8 mouse cellular contexts compared by ENCODE assay signal in genomic region chr8:3676993-3677579, GRCm38 (mm10). TPM values are rescaled to one million over a fixed set of nuclear protein-coding genes. Genes with fewer than 3 reads are reported as not detected.
DNase-seq lines count a peak whose midpoint lies in the region; ATAC-seq and TF ChIP-seq lines count a peak whose summit lies in the region.

No protein-coding gene starts in this region.

- ATAC-seq in heart, embryonic 13.5 days (ENCODE audit: extremely low read depth, insufficient number of reproducible peaks, low FRiP score, low TSS enrichment) = no peak

- no peak for TF ChIP-seq CTCF in kidney, adult 2 months (conservative IDR thresholded peaks at IDR 0.05; ENCODE audit: insufficient read depth, insufficient read length, low read depth, low read length)
- no peak for TF ChIP-seq CTCF in brain, embryonic 14.5 days (IDR thresholded peaks at IDR 0.05; ENCODE audit: borderline replicate concordance, extremely low read depth, insufficient read depth, insufficient read length)

- peaks cover 26% of the 10 kb centered on the region for H3K79me2 ChIP-seq in myocyte (ENCODE audit: control insufficient read depth, insufficient read depth)

- H3K36me3 ChIP-seq in kidney, adult 2 months (ENCODE audit: control insufficient read depth, insufficient read depth, low read length) = no peaks in the 10 kb centered on the region
- H3K36me3 ChIP-seq in heart, embryonic 13.5 days = peaks cover 34% of the 10 kb centered on the region
- peaks cover 12% of the 10 kb centered on the region for H3K36me3 ChIP-seq in myocyte (ENCODE audit: control insufficient read depth, insufficient read depth)

- no peak for TF ChIP-seq POLR2A in kidney, adult 2 months (IDR thresholded peaks at IDR 0.05; ENCODE audit: low read depth, low read length)
- no peak for TF ChIP-seq POLR2A in brain, embryonic 14.5 days (IDR thresholded peaks at IDR 0.05; ENCODE audit: borderline replicate concordance, extremely low read depth, insufficient read depth, insufficient read length, poor library complexity, severe bottlenecking)
- no peak for TF ChIP-seq POLR2A in myocyte (IDR thresholded peaks at IDR 0.05; ENCODE audit: insufficient read length, low read depth)

- H3K9ac ChIP-seq in heart, embryonic 13.5 days = peak overlapping the region; percentile 99

- peak overlapping the region; percentile 91 for H3K4me2 ChIP-seq in heart, embryonic 13.5 days
- peak overlapping the region; percentile 78 for H3K4me2 ChIP-seq in myocyte (ENCODE audit: low read depth)

- peak overlapping the region; percentile 84 for H3K27ac ChIP-seq in kidney, adult 2 months (ENCODE audit: insufficient read depth, low read depth, low read length)
- peak overlapping the region; percentile 95 for H3K27ac ChIP-seq in heart, embryonic 13.5 days (replicated peaks)

- H3K9me3 ChIP-seq in heart, embryonic 13.5 days = no peaks in the 10 kb centered on the region

- H3ac ChIP-seq in myocyte (ENCODE audit: control insufficient read depth, insufficient read length) = peak overlapping the region; percentile 15

- H3K27me3 ChIP-seq in kidney, adult 2 months (replicated peaks; ENCODE audit: control insufficient read depth, insufficient read depth, low read length) = no peaks in the 10 kb centered on the region
- H3K27me3 ChIP-seq in heart, embryonic 13.5 days (replicated peaks) = no peaks in the 10 kb centered on the region
- H3K27me3 ChIP-seq in myocyte (ENCODE audit: control insufficient read depth, insufficient read depth, insufficient read length) = no peaks in the 10 kb centered on the region

- 2% methylated on average over 15 of the region's 15 CpGs for WGBS in kidney, adult 2 months
- 6% methylated on average over 15 of the region's 15 CpGs for WGBS in heart, embryonic 13.5 days

- H3K4me3 ChIP-seq in kidney, adult 2 months (ENCODE audit: insufficient read depth, low read depth, low read length) = peak overlapping the region; percentile 89
- peak overlapping the region; percentile 97 for H3K4me3 ChIP-seq in heart, embryonic 13.5 days
- H3K4me3 ChIP-seq in myocyte = peak overlapping the region; percentile 83

- DNase-seq in kidney, adult 2 months = peak; percentile 34
- DNase-seq in kidney, postnatal 10 days = no peak
- DNase-seq in brain, embryonic 14.5 days (ENCODE audit: low read depth) = peak; percentile 11
- DNase-seq in liver = peak; percentile 20
- DNase-seq in B cell, adult 2 months = no peak
- no peak for DNase-seq in urinary bladder, adult 18-20 months (ENCODE audit: low spot score in 2 of 2)

- H3K4me1 ChIP-seq in kidney, adult 2 months (ENCODE audit: control insufficient read depth, insufficient read depth, low read length) = peaks cover 7% of the 10 kb centered on the region; the same call in 1 of the 2 replicates
- H3K4me1 ChIP-seq in heart, embryonic 13.5 days = peaks cover 17% of the 10 kb centered on the region

TF ChIP-seq in myocyte, 11 proteins besides CTCF, POLR2A, EP300 and RAD21:
- TF ChIP-seq MYOD1 (IDR thresholded peaks at IDR 0.05; ENCODE audit: control insufficient read depth in 1 of 3, insufficient read length in 2 of 3, low read depth in 2 of 3) (no peak), SRF (IDR thresholded peaks at IDR 0.05; ENCODE audit: control insufficient read depth, insufficient read length, low read depth) (no peak), E2F4 (IDR thresholded peaks at IDR 0.05; ENCODE audit: insufficient read depth) (no peak), REST (IDR thresholded peaks at IDR 0.05; ENCODE audit: insufficient read depth, insufficient read length) (no peak), TCF3 (IDR thresholded peaks at IDR 0.05; ENCODE audit: insufficient read length, low read depth) (no peak), MYOG (IDR thresholded peaks at IDR 0.05; ENCODE audit: control insufficient read depth in 1 of 3, insufficient read depth in 1 of 3, insufficient read length in 2 of 3, low read depth in 2 of 3) (no peak), POLR2AphosphoS2 (IDR thresholded peaks at IDR 0.05; ENCODE audit: insufficient read length, low read depth) (no peak), MAX (IDR thresholded peaks at IDR 0.05; ENCODE audit: low read depth) (no peak), USF1 (IDR thresholded peaks at IDR 0.05; ENCODE audit: low read depth) (no peak), CEBPB (IDR thresholded peaks at IDR 0.05; ENCODE audit: insufficient read depth, poor library complexity, severe bottlenecking) (no peak), TCF12 (IDR thresholded peaks at IDR 0.05; ENCODE audit: insufficient read depth, poor library complexity, severe bottlenecking) (no peak)

RNA-seq across cellular contexts. Expression of gene Trappc5, which starts 1.0 kb away (rescaled TPM):
- polyA plus RNA-seq in kidney, adult 2 months (2012; rRNA removed) = 30.5 and 30.8 TPM in 2 replicates
- polyA plus RNA-seq in brain, embryonic 14.5 days (2012; rRNA removed) = 57.5 and 60.9 TPM in 2 replicates
- polyA plus RNA-seq in heart, embryonic 13.5 days (2015; fragmentation: Nextera tagmentation; extraction: Ambion mirVana) = 31.8 and 36.9 TPM in 2 replicates
- 35.8 TPM for polyA plus RNA-seq in myocyte (2012; fragmentation: generic; extraction: Trizol)

RNA-seq across cellular contexts. Expression of gene Fcor, which starts 4.9 kb away (rescaled TPM):
- polyA plus RNA-seq in kidney, adult 2 months (2012; rRNA removed) = 15.1 and 15.5 TPM in 2 replicates
- polyA plus RNA-seq in brain, embryonic 14.5 days (2012; rRNA removed) = 6.8 and 11.7 TPM in 2 replicates
- 9.0 and 9.7 TPM in 2 replicates for polyA plus RNA-seq in heart, embryonic 13.5 days (2015; fragmentation: Nextera tagmentation; extraction: Ambion mirVana)
- 0.32 TPM for polyA plus RNA-seq in myocyte (2012; fragmentation: generic; extraction: Trizol)

RNA-seq across cellular contexts. Expression of gene Mcemp1, which starts 11.5 kb away (rescaled TPM):
- 0.10 and 0.53 TPM in 2 replicates for polyA plus RNA-seq in kidney, adult 2 months (2012; rRNA removed)
- 0.11 and 0.29 TPM in 2 replicates for polyA plus RNA-seq in brain, embryonic 14.5 days (2012; rRNA removed)
- 0.42 TPM in 1 of 2 replicates, not detected in the other for polyA plus RNA-seq in heart, embryonic 13.5 days (2015; fragmentation: Nextera tagmentation; extraction: Ambion mirVana)
- polyA plus RNA-seq in myocyte (2012; fragmentation: generic; extraction: Trizol) = not detected

RNA-seq across cellular contexts. Expression of gene Fcer2a, which starts 16.9 kb away (rescaled TPM):
- polyA plus RNA-seq in kidney, adult 2 months (2012; rRNA removed) = 0.31 and 4.5 TPM in 2 replicates
- polyA plus RNA-seq in brain, embryonic 14.5 days (2012; rRNA removed) = not detected in 2 replicates
- polyA plus RNA-seq in heart, embryonic 13.5 days (2015; fragmentation: Nextera tagmentation; extraction: Ambion mirVana) = 0.19 and 0.21 TPM in 2 replicates
- 0.02 TPM for polyA plus RNA-seq in myocyte (2012; fragmentation: generic; extraction: Trizol)

RNA-seq across cellular contexts. Expression of gene Retn, which starts 21.5 kb away (rescaled TPM):
- polyA plus RNA-seq in kidney, adult 2 months (2012; rRNA removed) = 47.2 and 76.9 TPM in 2 replicates
- 0.34 and 0.52 TPM in 2 replicates for polyA plus RNA-seq in brain, embryonic 14.5 days (2012; rRNA removed)
- not detected in 2 replicates for polyA plus RNA-seq in heart, embryonic 13.5 days (2015; fragmentation: Nextera tagmentation; extraction: Ambion mirVana)
- polyA plus RNA-seq in myocyte (2012; fragmentation: generic; extraction: Trizol) = not detected

Comparison
In these comparisons a context has a peak if more than half of its experiments do, and no peak if none do; other contexts are left out.
1. DNase-seq: peak in kidney, adult 2 months (single experiment), brain, embryonic 14.5 days (single experiment) and liver (single experiment); none in kidney, postnatal 10 days (single experiment), B cell, adult 2 months (0 of 2) and urinary bladder, adult 18-20 months (0 of 2).
2. Peak in every context shown above with its lines, with median percentiles within 50 percentile points of each other: H3K4me3 ChIP-seq.